Mouse (Mus musculus) forebrain, embryonic 15.5 days (tissue): ENCODE data around the gene Stk4. TPM values are rescaled to one million over a fixed set of nuclear protein-coding genes. Genes with fewer than 3 reads are reported as not detected.

Experiments
- ATAC-seq: fragments of 200-750 bp; cut with Nextera tagmentation; replicated peaks from 2 replicates; pipeline ENCODE4 v1.8.0; 2017; ENCODE audit warnings: mild to moderate bottlenecking, moderate TSS enrichment, moderate library complexity
- H3K27ac ChIP-seq: fragments of 300-500 bp; sonication (generic); replicated peaks from 2 replicates; pipeline ENCODE4 v1.5.1; 2015; ENCODE audit warnings: mild to moderate bottlenecking, inconsistent platforms
- H3K27me3 ChIP-seq: fragments of 300-500 bp; sonication (generic); 2 replicates; pipeline ENCODE4 v1.6.1; 2015; ENCODE audit warnings: inconsistent platforms
- H3K36me3 ChIP-seq: fragments of 300-500 bp; sonication (generic); 2 replicates; pipeline ENCODE4 v1.6.1; 2015; ENCODE audit warnings: mild to moderate bottlenecking, inconsistent platforms
- H3K4me1 ChIP-seq: fragments of 300-500 bp; sonication (generic); 2 replicates; pipeline ENCODE4 v1.6.1; 2015; ENCODE audit warnings: inconsistent platforms
- H3K4me2 ChIP-seq: fragments of 300-500 bp; sonication (generic); replicated peaks from 2 replicates; pipeline ENCODE4 v1.6.1; 2015; ENCODE audit warnings: mild to moderate bottlenecking, inconsistent platforms
- H3K4me3 ChIP-seq: fragments of 300-500 bp; sonication (generic); 2 replicates; pipeline ENCODE4 v1.5.1; 2015; ENCODE audit warnings: mild to moderate bottlenecking, inconsistent platforms
- H3K9ac ChIP-seq: fragments of 300-500 bp; sonication (generic); replicated peaks from 2 replicates; pipeline ENCODE4 v1.6.1; 2015; ENCODE audit warnings: mild to moderate bottlenecking, inconsistent platforms
- H3K9me3 ChIP-seq: fragments of 300-500 bp; sonication (generic); 2 replicates; pipeline ENCODE4 v1.6.1; 2016; ENCODE audit warnings: inconsistent platforms
- WGBS: fragments of 180-500 bp; shearing (Covaris S2); methylation state at CpG from one replicate; pipeline ENCODE4 v1.1.7; 2015; ENCODE audit warnings: mixed read lengths; 5-methylcytosine and 5-hydroxymethylcytosine counted together
- polyA plus RNA-seq: library from polyadenylated mRNA; unstranded; fragments of >200 nt; fragmentation: Nextera tagmentation; extraction: Ambion mirVana; gene quantifications from 2 replicates; pipeline ENCODE4 v1.2.1, GENCODE M21; 2015

The Stk4 gene
- polyA plus RNA-seq, 1 experiment from 2014 or later = 23.8 TPM

- Histone ChIP-seq H3K27me3 (no peaks in the 10 kb centered on the region), H3K9ac (no peak overlapping the region), H3K27ac (no peak overlapping the region), H3K36me3 (no peaks in the 10 kb centered on the region), H3K4me3 (no peak overlapping the region), H3K4me2 (no peak overlapping the region), H3K9me3 (no peaks in the 10 kb centered on the region), H3K4me1 (no peaks in the 10 kb centered on the region)
- ATAC-seq = no peak
- 44% methylated on average over 9 of the region's 9 CpGs for WGBS
These were observed 114.1 kb downstream of the Stk4 start for GRCm38 (mm10) chr2:164184145-164184719.

GRCm38 (mm10) chr2:164188722-164189121 is 118.6 kb downstream of the Stk4 start:
- H3K27me3 ChIP-seq = no peaks in the 10 kb centered on the region
- H3K36me3 ChIP-seq = no peaks in the 10 kb centered on the region
- no peak for ATAC-seq
- H3K4me2 ChIP-seq = no peak overlapping the region
- H3K4me3 ChIP-seq = no peak overlapping the region
- no peak overlapping the region for H3K9ac ChIP-seq
- no peak overlapping the region for H3K27ac ChIP-seq
- no peaks in the 10 kb centered on the region for H3K9me3 ChIP-seq
- WGBS = 27% methylated on average over 5 of the region's 5 CpGs
- no peaks in the 10 kb centered on the region for H3K4me1 ChIP-seq

DNA sequence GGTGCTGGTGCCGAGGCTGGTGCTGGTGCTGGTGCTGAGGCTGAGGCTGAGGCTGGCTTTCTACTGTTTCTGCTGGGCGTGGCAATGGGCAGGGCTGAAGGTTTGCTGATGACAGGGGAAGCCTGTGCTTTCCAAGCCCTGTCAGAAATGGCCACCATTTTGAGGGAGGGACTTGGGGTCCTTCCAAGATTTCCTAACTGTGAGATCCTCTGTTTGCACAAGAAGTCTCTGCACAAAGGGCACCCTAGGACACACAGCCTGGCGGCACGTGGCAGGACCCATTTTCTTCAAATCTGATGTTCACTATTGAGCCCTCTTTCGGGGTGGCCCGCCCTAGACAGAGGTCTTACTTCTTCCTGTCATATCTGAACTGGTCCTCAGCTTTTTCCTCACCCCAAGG is 120.5 kb downstream of the Stk4 start, which contains the start of gene Wfdc12:
Gene Wfdc12 (minus strand): TSS at position 33 of the 400 bp plus-strand sequence.
- Histone ChIP-seq H3K4me3 (no peak within 1 kb of the TSS), H3K27me3 (no peaks in the 10 kb centered on the region), H3K27ac (no peak within 1 kb of the TSS), H3K4me2 (no peak within 1 kb of the TSS), H3K4me1 (no peaks in the 10 kb centered on the region), H3K9ac (no peak within 1 kb of the TSS), H3K9me3 (no peaks in the 10 kb centered on the region), H3K36me3 (no peaks in the 10 kb centered on the region)
- no peak for ATAC-seq
- 81% methylated on average over 6 of the region's 6 CpGs for WGBS

- no peaks in the 10 kb centered on the region for H3K9me3 ChIP-seq
These were observed 122.2 kb downstream of the Stk4 start for GRCm38 (mm10) chr2:164192279-164192678.

DNA sequence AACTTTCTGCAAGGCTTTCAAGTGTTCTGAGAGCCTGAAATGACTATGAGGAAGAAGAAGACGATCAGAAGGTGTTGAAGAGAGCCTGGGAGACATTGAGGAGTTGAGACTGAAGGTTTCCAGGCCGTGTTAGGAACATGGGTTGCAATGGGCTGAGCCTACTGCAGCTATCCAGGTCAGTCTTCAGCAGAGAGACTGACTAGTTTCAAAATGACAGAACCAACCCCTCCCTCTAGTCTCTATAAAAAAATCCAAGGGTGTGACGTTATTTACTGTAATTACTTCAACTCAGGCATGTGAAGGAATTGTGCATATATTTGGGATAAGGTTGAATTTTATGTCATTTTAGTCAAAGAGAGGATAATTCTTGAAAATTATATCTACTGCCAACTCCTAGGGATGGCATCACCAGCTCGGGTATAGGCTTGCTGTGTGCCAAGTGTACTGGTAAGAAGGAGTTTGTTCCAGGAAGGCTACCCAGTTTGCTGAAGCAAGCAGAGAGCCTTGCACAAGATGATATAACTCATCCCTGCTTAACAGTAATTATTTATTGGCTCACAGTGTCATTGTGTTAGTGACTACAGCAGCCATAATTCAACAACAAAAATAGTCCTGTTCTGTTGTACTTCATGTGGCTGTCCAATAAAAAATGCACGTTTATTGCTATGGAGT is 125.0 kb downstream of the Stk4 start:
- H3K4me1 ChIP-seq = no peaks in the 10 kb centered on the region
- no peak for ATAC-seq
- no peak overlapping the region for H3K9ac ChIP-seq
- no peaks in the 10 kb centered on the region for H3K36me3 ChIP-seq
- no peaks in the 10 kb centered on the region for H3K9me3 ChIP-seq
- H3K4me3 ChIP-seq = no peak overlapping the region
- H3K4me2 ChIP-seq = no peak overlapping the region
- no peak overlapping the region for H3K27ac ChIP-seq
- H3K27me3 ChIP-seq = no peaks in the 10 kb centered on the region
- 82% methylated on average over 5 of the region's 5 CpGs for WGBS

More at GRCm38 (mm10) chr2:164192279-164192678, 122.2 kb downstream of the Stk4 start:
- no peak for ATAC-seq
- Histone ChIP-seq H3K4me2 (no peak overlapping the region), H3K36me3 (no peaks in the 10 kb centered on the region), H3K4me3 (no peak overlapping the region), H3K4me1 (no peaks in the 10 kb centered on the region), H3K27ac (no peak overlapping the region), H3K9ac (no peak overlapping the region), H3K27me3 (no peaks in the 10 kb centered on the region)

DNA sequence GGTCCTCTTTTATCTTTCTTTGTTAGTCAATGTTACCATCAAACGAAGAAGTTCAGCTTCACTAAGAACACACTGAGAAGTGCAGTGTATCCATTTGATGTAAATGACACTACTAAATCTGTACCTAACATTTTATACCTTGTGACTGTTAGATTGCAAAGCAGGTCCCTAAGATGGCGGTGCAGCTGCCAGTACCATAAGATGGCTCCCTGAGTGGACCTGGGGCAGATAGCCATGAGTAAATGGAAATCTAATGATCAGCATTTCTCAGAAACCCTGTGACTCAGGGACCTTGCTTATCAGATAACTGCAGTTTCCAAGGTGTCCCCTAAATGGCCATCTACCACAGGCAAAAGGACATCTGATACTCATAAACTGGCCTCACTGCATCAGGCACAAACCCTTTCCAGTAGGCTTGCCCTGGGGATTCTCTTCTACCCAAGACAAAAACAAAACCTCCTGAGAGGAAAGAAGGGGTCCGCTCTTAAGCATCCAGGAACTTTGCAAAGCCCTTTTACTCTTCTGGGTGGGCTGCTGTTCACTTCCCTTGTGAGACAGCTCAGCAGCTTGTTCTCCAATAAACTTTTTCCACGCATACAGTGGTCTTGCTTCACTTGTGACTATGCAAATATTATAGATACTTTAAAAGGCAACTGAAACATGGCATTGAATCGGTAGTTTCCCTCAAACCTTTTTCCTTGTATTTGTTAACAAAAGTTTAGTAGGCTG is 126.0 kb downstream of the Stk4 start:
- 91% methylated on average over 5 of the region's 5 CpGs for WGBS
- Histone ChIP-seq H3K4me3 (no peak overlapping the region), H3K4me2 (no peak overlapping the region), H3K9ac (no peak overlapping the region), H3K27ac (no peak overlapping the region), H3K27me3 (no peaks in the 10 kb centered on the region), H3K9me3 (no peaks in the 10 kb centered on the region), H3K36me3 (no peaks in the 10 kb centered on the region), H3K4me1 (no peaks in the 10 kb centered on the region)
- no peak for ATAC-seq

- 82% methylated on average over 5 of the region's 5 CpGs for WGBS
- Histone ChIP-seq H3K36me3 (no peaks in the 10 kb centered on the region), H3K27me3 (no peaks in the 10 kb centered on the region), H3K4me3 (no peak overlapping the region), H3K4me2 (no peak overlapping the region), H3K9ac (no peak overlapping the region), H3K9me3 (no peaks in the 10 kb centered on the region), H3K27ac (no peak overlapping the region), H3K4me1 (no peaks in the 10 kb centered on the region)
- no peak for ATAC-seq
These were observed 126.5 kb downstream of the Stk4 start for GRCm38 (mm10) chr2:164196700-164196990.

DNA sequence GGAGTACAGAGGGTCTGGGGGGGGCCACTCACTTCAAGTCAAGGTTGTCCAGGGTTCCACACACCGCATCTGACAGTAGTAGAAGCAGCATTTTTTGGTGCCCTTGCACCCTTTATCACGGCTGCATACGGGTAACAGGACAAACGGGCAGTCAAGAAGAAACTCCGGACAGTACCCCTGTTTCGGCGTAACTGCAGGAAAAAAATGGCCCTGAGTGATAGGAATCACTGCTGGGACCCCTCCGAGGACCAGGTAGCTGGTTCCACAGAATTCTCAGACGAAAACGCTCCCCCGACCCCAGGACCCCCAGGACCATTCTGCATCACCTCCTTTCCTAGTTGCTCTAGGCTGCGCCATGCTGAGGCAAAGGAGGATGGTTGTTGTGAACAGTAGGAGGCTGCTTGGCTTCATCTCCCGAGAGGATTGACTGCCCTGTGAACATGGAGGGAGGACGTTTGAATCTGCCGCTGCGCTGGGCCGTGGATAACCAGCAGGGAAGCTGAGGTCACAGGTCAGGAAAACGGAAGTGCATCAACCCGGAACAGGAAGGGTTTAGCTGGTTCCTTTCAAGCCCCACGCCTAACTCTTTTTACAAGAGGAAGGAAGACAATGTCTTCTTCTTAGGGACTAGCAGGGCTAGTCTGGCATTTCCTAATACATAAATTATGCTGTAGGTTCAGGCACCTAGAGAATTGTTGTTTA is 129.7 kb downstream of the Stk4 start, which contains the start of gene Wfdc15a:
Gene Wfdc15a (minus strand): TSS at position 505 of the 702 bp plus-strand sequence.
- ATAC-seq = no peak
- H3K36me3 ChIP-seq = no peaks in the 10 kb centered on the region
- no peaks in the 10 kb centered on the region for H3K27me3 ChIP-seq
- H3K4me3 ChIP-seq = no peak within 1 kb of the TSS
- no peak within 1 kb of the TSS for H3K4me2 ChIP-seq
- no peak within 1 kb of the TSS for H3K9ac ChIP-seq
- H3K4me1 ChIP-seq = no peaks in the 10 kb centered on the region
- H3K9me3 ChIP-seq = no peaks in the 10 kb centered on the region
- H3K27ac ChIP-seq = no peak within 1 kb of the TSS
- 86% methylated on average over 20 of the region's 20 CpGs for WGBS

Other genes starting within 250 kb of the Stk4 start
- 0.14 and 0.25 TPM in 2 replicates for gene Ccn5, start 249.5 kb upstream of the Stk4 start, polyA plus RNA-seq
- not detected in 2 replicates for gene Kcnk15, start 216.7 kb upstream of the Stk4 start, polyA plus RNA-seq
- 7.3 and 7.7 TPM in 2 replicates for gene Rims4, start 151.6 kb upstream of the Stk4 start, polyA plus RNA-seq
- 431 and 450 TPM in 2 replicates for gene Ywhab, start 75.4 kb upstream of the Stk4 start, polyA plus RNA-seq
- gene Pabpc1l, start 44.9 kb upstream of the Stk4 start, polyA plus RNA-seq = 2.9 and 4.2 TPM in 2 replicates
- gene Tomm34, start 847 bp downstream of the Stk4 start, polyA plus RNA-seq = 52.5 and 55.5 TPM in 2 replicates
- 0.55 and 0.75 TPM in 2 replicates for gene Kcns1, start 100.8 kb downstream of the Stk4 start, polyA plus RNA-seq
- not detected in 2 replicates for gene Wfdc5, start 112.4 kb downstream of the Stk4 start, polyA plus RNA-seq
- gene Wfdc12, start 120.3 kb downstream of the Stk4 start, polyA plus RNA-seq = not detected in 2 replicates
- not detected in 2 replicates for gene Wfdc15a, start 129.8 kb downstream of the Stk4 start, polyA plus RNA-seq
- gene Wfdc15b, start 151.3 kb downstream of the Stk4 start, polyA plus RNA-seq = not detected in 2 replicates
- not detected in 2 replicates for gene Svs2, start 168.1 kb downstream of the Stk4 start, polyA plus RNA-seq
- gene Svs3b, start 186.3 kb downstream of the Stk4 start, polyA plus RNA-seq = not detected in 2 replicates
- not detected in 2 replicates for gene Svs4, start 208.1 kb downstream of the Stk4 start, polyA plus RNA-seq
- gene Svs3a, start 218.9 kb downstream of the Stk4 start, polyA plus RNA-seq = not detected in 2 replicates
- gene Svs6, start 246.4 kb downstream of the Stk4 start, polyA plus RNA-seq = not detected in 2 replicates